Mouse (Mus musculus): ENCODE data around the gene Masp2.

The Masp2 gene

DNA sequence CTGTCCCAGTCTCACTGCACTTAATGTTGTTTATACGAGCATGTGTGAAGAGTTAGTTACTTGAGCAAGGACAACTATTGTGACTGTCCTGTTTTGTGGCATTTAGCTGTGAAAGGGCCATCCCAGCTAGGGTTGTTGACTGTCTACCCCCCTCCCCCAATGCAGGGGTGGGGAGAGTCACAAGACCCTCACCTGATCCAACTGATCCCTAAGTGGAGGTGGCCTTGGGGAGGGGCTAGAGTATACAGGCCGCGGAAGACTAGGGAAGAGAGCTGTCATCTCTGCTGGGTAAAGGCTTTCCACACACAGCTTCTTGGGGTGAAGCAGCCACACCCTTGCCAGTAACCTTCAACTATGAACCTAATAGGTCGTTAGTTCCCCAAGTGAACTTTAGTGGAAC, 2.0 kb upstream of the Masp2 start:
- no peak for DNase-seq (ENCODE audit: low spot score in 2 of 2)

DNA sequence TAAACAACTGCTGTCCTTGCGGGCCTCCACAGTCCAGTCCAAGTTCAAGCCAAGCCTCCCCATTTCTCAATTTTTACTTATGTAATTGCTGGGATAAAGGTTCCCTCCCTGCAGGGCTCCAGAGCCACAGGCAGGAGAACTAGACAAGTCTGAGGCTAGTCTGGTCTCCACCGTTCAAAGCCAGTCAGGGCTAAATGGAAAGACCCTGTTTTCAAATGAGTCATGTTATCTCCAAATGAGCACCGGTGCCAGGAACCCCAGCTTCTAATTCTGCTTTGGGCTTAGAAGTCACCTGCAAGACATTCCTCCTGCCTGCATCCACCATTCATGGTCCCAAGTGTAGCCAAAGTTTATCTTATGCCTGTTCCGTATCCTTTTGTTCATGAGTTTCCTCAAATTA, 483 bp upstream of the Masp2 start:
- no peak for DNase-seq (ENCODE audit: low spot score in 2 of 2)

DNA sequence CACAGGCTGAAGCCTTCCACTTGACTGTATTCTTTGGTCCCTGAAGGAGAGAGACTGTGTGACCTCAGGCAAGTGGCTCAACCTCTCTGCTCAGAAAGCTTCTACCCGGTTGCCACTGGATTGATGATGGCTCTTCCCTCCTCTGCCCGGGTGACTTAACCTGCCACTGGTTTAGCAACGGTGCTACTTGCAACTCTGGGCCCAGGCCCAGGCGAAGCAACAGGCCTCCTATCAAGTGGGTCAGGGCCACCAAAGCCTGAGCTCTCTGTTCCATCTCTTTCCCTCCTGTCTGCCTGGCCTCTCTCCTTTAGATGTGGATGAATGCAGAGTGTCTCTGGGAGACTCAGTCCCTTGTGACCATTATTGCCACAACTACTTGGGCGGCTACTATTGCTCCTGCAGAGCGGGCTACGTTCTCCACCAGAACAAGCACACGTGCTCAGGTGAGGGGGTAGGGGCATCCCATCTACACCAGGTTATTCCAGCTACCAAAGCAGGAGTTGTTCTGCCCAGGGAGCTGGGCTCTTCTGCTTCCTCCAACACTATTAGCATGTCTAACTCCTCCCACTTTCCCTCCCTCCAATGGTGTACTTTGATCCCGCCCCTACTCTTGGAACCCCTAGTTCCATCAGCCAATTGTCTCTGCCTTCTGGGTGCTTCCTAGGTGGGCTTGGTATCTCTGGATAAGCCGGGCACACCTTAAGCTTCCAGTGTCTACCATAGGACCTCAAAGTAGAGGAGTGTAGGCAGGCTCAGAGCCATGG, 1.2 kb downstream of the Masp2 start:
- DNase-seq (ENCODE audit: low spot score in 2 of 2): no peak

DNA sequence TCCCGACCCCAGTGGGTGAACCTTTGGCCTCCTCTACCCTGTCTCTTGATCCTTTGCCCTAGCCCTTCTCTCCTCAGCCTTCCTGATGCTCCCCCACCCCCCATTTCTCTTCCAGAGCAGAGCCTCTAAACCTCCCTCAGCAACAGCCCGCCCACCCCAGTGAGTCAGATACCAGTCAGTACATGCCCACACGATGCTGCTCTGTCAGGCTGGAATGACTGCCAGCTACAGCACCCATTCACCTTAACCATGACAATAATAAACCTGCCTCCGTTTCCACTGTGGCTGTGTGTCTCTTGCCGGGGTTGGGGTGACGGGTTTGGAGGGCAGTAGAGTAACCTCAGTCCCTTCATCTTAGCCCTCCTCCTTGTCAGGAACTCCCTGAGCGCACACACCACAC, 1.8 kb downstream of the Masp2 start:
- DNase-seq (ENCODE audit: low spot score in 2 of 2): no peak

DNA sequence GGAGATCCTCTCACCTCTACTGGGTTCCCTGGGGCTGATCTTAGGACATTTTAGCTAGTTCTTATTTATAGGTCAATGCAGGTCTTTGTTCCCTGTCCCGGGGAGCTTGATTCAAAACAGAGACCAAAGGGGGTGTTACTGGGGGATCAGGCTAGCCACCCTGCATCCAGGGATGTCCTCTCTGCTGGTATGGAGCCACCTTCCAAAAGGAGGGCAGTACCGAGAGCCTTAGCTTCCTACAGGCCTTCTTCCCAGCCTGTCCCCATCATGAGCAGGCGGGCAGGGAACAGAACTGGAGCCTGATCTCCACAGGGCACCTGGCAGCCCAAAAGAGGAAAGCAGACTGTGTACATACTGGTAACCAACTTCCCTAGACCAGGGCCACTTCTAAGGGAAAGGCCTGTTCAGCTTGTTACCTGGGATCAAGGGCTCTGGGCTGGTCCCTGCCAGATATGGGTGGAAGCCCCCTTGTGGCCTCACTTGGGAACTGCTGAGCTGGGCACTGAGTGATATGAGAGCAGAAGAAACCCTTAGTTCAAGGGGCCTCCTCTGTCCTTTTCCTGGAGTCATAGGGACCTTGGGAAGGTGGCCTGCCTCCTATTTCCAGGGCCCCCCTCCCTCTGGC, 2.3 kb downstream of the Masp2 start:
- DNase-seq (ENCODE audit: low spot score in 2 of 2): peak; percentile 32 to 65

DNA sequence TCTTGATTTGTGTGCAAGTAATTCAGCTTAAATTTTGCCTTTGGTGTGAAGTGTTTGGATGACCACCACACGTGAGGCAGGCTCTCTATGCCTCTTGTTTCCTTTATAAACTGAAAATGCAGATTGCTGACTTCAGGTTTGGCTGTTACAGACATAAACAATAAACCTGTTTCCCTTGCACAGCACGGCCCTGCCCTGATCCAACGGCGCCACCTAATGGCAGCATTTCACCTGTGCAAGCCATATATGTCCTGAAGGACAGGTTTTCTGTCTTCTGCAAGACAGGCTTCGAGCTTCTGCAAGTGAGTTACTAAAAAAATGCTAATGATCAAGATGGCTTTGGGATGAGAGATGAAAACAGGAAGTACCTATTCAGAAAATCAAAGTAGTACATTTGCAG, 5.4 kb downstream of the Masp2 start:
- DNase-seq (ENCODE audit: low spot score in 2 of 2): peak; percentile 52 to 77

DNA sequence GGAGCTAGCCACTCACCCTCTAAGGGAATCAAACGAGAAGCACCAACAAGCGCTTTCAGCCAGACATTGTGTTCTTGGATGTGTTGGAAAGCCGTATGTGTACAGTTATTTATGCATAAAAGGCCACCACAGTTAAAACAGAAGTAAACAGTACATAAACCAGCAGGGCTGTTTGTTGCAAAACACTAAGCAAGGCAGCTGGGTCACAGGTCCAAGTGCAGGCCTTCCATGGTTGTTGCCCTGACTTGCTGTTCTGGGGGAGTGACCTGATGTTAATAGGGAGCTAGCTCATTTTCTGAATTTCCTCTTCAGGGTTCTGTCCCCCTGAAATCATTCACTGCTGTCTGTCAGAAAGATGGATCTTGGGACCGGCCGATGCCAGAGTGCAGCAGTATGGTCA, 7.5 kb downstream of the Masp2 start:
- DNase-seq (ENCODE audit: low spot score in 2 of 2): no peak

DNA sequence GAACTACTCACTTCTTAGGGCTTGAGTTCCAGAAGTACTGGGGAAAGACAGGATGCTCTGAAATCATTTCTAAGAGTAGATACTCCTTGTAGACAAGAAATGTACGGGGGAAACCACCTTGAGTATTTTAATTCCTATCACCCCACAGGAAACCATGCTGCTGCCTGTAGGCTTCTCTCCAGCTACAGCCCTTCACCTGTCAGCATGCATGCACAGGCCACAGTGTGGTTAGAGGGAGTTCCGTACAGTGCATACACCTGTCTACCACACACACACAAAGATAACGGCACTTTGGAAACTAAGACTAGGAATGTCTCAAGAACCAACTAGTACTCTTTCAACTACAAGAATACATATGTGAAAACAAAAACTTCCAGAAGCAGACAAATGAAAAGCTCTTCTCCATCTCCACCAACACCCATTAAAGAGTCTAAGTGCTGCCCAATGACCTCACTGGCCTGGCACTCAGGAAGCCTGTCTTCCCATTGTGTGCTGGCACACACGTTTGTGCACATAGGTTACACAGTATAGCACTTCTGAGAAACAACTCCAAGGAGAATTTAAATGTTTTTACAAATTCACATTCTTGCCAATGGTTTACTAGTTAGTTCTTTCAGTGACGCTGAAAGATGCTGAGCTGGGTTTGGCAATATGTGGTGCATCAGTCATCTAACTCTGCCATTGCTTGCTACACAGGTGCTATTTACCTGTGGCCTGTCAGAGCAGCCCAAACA, 8.4 kb downstream of the Masp2 start:
- no peak for DNase-seq (ENCODE audit: low spot score in 2 of 2)

DNA sequence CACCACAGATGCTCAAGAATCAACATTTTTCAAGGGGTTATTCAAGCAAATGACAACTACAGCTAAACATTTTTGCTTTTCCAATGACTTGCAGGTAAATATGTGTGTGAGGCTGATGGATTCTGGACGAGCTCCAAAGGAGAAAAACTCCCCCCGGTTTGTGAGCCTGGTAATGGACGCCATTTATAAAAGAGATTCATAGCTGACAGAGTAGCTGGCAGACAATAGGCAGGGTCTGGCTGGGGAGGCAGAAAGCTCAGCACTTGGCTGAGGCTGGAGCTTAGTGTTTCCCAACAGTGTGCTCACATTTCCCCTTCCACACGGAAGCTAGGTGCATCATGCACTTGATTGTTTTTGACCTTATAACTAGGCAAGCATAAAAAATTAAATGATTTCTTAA, 10.2 kb downstream of the Masp2 start:
- no peak for DNase-seq (ENCODE audit: low spot score in 2 of 2)

DNA sequence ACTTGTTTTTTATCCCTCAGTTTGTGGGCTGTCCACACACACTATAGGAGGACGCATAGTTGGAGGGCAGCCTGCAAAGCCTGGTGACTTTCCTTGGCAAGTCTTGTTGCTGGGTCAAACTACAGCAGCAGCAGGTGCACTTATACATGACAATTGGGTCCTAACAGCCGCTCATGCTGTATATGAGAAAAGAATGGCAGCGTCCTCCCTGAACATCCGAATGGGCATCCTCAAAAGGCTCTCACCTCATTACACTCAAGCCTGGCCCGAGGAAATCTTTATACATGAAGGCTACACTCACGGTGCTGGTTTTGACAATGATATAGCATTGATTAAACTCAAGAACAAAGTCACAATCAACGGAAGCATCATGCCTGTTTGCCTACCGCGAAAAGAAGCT, 11.4 kb downstream of the Masp2 start:
- no peak for DNase-seq (ENCODE audit: low spot score in 2 of 2)

DNA sequence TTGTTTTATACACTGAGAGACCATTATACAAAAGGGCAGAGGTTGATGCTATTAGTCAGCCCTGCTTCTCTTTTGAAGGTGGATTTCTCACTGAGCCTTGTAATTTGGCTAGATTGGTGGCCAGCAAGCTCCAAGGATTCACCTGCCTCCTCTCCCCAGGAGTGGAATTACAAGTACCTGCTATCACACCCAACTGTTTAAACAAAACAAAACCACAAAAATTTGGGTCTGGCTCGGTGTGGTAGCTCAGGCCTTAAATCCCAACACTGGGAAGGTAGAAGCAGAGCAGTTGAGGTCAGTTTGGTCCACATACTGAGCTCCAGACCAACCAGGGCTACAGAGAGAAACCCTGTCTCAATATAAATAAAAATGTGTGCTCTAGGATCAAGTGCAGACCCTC, 17.5 kb downstream of the Masp2 start:
- no peak for DNase-seq (ENCODE audit: low spot score in 2 of 2)

DNA sequence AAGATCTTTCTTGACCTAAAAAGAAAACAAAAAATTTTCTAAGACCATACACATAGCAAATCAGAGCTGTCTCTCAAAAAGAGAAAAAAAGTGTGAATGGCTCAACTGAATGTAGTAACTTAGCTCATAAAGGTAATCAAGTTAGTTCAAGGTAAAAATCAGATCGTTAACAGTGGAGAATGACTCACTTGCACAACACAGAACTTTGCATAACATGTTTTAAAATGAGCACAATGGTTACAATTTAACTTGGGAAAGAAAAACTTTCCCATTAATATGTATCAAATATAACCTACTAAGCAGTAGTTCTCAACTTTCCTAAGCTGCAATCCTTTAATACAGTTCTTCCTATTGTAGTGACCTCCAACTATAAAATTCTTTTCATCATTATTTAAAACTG, 18.4 kb downstream of the Masp2 start:
- DNase-seq (ENCODE audit: low spot score in 2 of 2): no peak

DNA sequence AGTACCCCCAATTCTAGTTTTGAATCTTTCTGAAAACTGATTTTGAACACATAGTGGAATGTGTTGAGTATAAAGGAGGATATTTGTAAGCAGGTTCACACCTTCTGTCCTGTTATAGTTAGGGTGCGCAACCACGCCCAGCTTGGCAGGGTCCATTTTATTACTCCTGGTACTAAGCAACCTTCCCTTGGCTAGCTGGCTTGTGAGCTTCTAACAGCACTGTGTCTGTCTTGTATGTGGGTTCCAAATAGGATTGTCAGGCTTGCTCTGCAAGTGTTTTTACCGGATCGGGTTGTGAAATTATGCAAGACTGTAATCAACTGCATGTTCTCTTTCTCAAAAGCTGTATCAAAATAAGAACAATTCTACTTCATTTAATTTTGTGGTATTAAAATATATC, 20.1 kb downstream of the Masp2 start:
- no peak for DNase-seq (ENCODE audit: low spot score in 2 of 2)

DNA sequence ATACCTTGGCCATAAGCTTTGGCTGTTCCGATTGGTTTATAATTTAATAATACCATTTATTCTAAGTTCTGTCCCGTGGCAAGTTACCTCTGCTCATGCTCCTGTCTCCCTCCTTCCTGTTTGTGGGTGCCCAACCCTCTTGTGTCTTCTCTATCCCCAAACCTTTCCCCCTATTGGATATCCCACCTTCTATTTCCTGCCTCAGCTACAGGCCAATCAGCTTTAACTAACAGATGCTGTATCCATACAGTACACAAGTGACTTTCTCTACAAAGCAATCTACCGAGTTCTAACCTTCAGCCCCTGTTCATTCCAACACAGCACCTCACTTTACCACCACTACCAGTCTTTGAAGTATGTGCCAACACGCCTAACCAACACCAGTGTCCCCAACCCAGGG, 21.3 kb downstream of the Masp2 start:
- no peak for DNase-seq (ENCODE audit: low spot score in 2 of 2)

DNA sequence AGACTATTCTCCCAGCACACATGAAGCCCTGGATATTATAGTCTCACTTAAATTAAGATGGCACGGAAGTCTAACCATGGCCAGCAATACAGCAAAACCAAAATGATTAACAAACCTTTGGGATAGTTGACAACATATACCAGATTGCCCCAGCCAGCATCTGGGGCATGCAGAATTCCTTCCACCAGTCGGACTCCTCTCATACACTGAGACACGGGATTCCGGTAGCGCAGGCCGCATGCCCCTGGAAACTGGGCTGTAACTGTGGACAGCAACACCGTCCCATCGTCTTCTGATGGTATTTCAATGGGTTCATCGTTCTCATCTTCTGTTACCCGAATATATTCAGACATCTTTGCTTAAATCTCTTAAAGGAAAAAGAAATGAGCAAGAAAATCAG, 22.7 kb downstream of the Masp2 start:
- no peak for DNase-seq (ENCODE audit: low spot score in 2 of 2)

DNA sequence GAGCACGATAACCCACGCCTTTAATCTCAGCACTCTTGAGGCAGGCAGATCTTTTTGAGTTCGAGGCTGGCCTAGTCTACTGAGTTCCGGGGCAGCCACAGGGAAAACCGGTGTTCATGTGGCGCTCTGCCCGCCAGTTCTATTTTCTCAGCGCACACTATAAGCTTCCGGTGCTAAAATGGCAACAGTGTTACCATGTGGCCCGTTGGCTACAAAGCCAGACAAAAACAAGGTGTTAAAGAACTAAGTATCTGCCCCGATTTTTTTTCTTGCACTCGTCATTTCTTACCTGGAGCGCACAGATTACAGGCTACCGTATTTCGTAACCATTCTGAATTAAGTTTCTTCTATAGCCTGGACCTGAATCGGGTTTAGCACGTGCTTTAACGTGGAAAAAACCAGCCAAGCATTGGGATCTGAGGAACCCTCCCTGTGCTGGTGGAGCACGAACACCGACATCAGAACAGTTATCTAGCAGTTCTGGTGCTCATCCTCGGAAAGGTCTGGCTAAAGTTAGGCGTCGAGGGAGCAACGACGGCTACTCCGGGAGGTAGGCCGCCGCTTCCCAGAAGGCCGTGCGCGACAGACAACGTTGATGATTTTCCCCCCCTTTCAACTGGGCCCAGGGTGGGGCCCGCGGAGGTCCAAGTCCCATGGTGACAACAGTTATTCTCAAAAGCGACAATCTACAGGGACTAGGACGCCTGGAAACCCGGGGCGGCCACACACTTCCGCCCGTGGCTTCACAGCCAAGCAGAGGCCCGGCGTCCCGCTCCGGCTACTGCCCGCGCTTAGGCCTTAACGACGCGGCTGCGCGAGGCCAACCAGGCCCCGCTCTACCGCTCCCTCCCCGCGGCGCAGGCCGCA, 23.6 kb downstream of the Masp2 start:
- peak in 1 of 2 experiments; percentile 10 for DNase-seq (ENCODE audit: low spot score in 2 of 2)

DNA sequence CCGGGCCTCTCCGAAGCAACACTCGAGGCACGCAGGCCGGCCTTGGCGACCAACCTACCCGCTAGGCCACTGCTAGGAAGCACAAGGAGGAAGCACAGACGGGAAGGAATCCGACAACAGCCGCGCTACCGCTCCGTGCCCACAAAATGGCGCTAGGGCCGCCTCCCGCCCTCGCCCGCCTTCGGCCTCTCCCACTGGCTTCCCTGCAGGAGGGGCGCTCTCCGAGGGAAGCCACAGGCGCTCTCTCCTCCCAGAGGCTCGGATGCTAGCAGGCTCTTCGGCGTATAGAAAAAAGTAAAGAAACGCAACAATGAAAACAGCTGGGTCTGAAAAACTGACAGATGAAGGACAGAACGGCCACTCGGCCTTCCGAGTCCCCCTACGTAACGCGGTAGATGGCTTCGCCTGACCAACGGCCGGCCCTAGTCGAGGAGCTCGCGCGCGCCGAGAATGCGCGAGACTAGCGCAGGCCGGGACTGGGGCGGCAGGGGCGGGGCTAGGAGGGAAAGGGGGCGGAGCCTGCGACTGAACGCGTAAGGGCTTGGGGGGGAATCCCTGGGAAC, 24.4 kb downstream of the Masp2 start, which contains the start of gene Tardbp:
Tardbp (minus strand) TSS at position 397 of the 563 bp plus-strand sequence.
- DNase-seq (ENCODE audit: low spot score in 2 of 2): peak; percentile 96 to 97

DNA sequence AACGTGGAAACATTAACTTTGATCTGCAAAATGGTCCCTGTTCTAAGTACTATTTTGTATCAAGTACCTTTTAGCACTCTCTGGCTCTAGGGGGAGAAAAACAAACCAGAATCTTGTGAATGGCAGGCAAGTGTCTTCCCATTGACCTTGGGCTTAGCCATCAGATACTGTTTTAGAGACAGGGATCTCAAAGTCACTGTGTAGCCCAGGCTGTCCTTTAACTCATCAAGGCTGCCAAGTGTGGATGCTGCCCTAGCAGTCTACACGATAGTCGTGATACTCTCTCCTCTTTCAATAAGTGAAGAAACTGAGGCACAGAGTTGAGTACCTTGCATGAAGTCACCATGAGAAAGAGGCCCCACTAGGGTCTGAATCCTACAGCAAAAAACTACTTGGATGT, 24.9 kb downstream of the Masp2 start:
- no peak for DNase-seq (ENCODE audit: low spot score in 2 of 2)

DNA sequence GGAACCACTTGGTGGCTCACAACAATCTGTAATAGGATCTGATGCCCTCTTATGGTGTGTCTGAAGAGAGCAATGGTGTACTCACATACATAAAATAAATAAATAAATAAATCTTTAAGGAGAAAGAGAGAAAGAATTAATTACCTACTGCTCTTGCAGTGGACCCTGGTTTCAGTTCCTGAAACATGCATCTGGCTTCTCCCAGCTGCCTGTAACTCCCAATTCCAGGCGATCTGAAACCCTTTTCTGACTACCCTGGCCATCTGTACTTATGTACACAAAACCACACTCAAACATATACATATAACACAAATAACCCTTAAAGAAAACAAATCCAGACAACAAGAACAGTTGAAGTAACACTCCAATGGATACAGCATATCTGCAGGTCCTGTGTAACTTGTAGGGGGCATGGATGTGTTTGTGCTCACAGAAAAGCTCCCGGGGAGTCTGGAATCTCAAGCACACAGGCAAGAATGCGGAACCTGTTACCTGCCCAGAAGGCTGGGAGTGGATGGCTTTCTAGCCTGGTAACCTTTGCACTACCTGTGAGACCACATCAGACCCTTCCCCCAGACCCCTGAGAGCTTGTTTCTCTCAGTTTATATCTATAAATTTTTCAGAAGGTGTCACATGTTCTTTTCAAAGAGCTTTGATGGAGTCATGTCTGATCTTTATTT, 29.8 kb downstream of the Masp2 start:
- DNase-seq (ENCODE audit: low spot score in 2 of 2): no peak

DNA sequence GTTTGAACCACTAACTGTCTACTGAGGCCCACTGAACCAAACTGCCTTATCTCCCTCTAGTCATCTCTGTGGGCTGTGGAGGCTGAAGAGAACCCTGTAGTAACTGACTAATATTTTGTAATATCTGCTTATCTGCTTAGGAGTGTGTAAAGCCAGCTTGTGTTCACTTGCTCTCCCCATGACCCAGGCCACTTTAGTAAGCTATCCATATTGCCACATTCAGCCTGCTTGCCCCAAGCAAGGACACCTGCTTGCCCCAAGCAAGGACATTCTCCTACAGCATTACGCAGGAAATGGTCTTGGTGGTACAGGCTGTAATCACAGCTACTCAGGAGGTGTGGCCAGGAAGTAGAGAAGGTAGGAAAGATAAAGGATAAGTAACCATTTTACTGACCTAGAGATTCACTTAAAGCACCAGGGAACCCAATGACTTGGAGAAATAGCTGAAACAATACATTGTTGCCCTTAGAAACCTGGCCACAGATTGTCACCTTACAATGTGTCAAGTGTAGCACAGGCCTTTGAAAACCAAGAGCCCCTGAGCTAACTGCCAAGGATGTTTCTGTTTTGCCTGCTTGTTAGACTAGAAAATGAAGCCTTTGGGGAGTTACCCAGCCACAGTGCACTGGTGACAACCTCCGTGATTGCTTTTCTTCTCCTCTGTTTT, 31.2 kb downstream of the Masp2 start:
- no peak for DNase-seq (ENCODE audit: low spot score in 2 of 2)

DNA sequence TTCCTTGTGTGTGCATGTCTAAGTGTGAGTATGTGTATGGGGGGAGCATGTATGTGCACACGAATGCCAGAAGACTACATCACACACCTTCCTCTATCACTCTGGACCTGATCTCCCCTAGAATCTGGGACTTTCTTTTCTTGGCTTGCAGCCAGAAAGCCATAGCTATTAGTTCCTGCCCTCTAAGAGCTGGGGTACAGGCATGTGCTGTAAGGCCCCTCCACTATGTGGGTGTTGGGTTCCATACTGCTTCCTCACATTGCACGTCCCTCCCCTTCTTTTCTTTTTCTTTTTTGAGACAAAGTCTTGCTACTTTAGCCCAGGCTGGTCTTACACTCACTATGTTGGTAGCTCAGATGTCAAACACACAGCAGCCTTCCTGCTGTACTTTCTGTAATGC, 33.0 kb downstream of the Masp2 start:
- no peak for DNase-seq (ENCODE audit: low spot score in 2 of 2)

Data from spleen, postnatal 14 days (tissue).